Mouse (Mus musculus) Patski (cell line): ENCODE measurements around the gene Ramac. TPM values are rescaled to one million over a fixed set of nuclear protein-coding genes. Genes with fewer than 3 reads are reported as not detected.

Source experiments
- ATAC-seq: fragments of 100-300 bp; one replicate; pipeline ENCODE4 v1.8.0; 2021
- CTCF ChIA-PET: fragments of 350-600 bp; sonication (Branson Sonifier 250); formaldehyde crosslinking; loops from one replicate; lab custom pipeline; 2022; ENCODE audit warnings: inconsistent platforms; lab: Charles Lee
- POLR2A ChIA-PET: fragments of 350-600 bp; sonication (Branson Sonifier 250); formaldehyde crosslinking; loops from one replicate; lab custom pipeline; 2022; ENCODE audit warnings: antibody characterized with exemption, inconsistent platforms; lab: Charles Lee
- DNase-seq: peaks from one replicate; pipeline ENCODE4 v3.0.0-alpha.2; 2011; ENCODE audit warnings: low read depth, low spot score
- H3K27me3 ChIP-seq: fragments of 371-371 bp; one replicate; pipeline ENCODE4 v1.5.1; 2021
- CTCF ChIP-seq: fragments of 100-300 bp; IDR thresholded peaks from one replicate; pipeline ENCODE4 v1.5.1; 2021
- in situ Hi-C: fragments of 300-500 bp; cut with MboI; formaldehyde crosslinking; loops from 3 replicates; pipeline ENCODE4 v1.11.1; 2018; ENCODE audit warnings: low pct_unique_long_range_greater_than_20kb, mixed read lengths
- polyA plus RNA-seq: library from polyadenylated mRNA; unstranded; gene quantifications from one replicate; pipeline ENCODE4 v1.2.3, GENCODE M21; 2021

Ramac gene
- polyA plus RNA-seq, 1 experiment from 2014 or later, result 19.4 TPM

DNA sequence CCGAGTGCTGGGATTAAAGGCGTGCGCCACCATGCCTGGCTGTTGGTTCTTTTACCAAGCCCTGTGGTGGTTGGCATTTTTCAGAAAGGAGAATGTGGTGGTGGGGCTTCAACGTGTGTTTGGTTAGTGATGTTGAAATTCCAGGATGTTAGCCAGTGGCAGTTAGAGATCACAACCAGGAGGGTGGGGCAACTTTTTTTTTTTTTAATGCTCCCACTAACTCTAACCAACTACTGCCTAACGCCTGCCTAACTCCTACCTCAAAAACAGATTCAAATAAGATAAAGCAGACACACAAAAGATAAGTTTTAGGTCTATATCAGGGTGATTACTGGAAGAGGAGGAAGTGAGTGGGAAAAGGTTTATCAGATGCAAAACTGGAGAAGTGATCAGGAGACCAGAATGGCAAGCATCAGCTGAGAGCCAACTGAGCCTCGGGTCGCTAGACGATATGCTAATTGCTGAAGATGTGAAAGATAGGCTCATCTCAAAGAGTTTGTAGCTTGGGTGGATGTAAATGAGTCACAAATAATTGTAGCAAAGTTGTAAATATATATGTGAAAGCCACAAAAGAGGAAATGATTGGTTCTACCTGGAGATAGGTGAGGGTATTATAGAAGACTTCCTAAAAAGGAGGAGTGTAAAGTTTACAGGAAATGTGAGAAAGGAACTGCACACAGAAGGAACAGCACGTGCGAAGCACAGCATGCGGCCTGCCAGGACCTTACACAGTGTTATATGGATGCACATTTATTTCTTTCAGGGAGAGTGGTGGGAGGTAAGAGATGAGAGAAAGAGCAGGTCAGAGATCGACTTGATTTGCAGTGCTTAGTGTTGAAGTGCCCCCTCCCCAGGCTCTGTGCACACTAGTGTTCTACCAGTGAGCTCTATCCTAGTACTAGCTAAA is 30.3 kb upstream of the Ramac start:
- ATAC-seq (no peak), DNase-seq (no peak)
- ChIA-PET POLR2A (no interaction called here), CTCF (no interaction called here)
- peaks cover 8% of the 10 kb centered on the region for H3K27me3 ChIP-seq
- in situ Hi-C loops, result no loop called here
- no peak for TF ChIP-seq CTCF

DNA sequence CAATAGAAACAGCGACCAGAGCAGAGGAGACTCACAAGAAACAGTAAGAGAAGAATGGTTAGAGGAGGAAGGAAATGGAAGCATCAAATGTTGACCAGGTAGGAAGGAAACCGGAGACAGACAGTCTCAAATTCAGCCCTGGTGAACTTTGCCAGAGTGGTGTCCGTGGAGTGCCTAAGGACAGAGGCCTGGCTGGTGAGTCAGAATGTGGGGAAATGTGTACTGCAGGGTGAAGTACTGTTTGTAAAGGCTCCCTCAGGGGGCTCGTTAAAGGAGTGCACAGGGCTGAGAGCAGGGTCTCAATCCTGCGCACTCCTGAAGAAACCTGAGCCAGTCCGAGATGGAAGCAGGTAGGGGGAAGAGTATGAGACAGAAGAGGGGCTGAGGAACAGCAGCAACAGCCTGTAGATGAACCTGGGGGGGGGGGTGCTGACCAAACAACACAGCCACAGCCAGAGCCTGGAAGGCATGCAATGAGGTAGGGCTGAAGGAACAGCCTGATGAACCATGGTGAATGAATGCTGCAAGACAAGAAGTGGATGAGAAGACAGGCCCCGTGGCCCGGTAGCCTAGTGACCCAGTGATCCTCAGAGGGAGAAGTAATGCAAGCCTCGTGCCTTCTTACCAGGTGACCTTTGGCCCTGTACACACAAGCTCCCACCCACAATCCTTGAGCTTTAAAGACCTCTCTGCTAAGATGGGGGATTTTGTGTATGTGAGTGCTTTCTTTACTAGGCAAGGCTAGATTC is 27.3 kb upstream of the Ramac start:
- no peak for DNase-seq
- TF ChIP-seq CTCF, result no peak
- CTCF ChIA-PET, result no interaction called here
- H3K27me3 ChIP-seq, result peaks cover 9% of the 10 kb centered on the region
- in situ Hi-C loops, result no loop called here
- POLR2A ChIA-PET, result no interaction called here
- ATAC-seq, result no peak

DNA sequence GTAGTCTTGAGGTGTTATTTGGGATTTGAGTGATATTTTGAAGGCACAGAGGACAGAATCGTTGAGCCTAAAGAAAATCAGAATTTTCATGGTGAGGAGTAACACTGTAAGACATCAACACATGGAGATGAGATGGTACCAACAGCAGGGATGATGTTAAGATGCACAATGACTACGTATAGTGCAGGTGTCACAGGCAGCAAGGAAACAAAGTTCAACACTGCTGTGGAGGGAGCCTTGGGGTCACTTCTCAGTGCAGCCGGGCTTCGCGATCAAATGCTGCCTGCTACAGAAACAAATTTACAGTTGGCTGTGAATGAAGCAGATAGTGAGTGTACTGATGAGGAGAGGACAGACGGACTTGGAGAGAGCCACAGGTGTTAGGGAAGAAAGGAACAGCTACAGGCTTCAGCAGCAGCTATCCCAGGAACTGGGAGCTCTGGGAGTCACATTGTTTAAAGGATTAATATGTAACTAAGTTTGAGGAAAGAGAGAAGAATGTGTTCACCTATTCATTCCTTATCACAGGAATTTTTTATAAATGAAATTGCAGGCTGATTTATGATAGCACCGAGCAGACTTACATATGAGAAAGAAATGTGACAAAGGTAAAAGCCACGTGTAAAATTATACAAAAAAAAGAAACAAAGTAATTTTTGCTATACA is 23.9 kb upstream of the Ramac start:
- DNase-seq (no peak), ATAC-seq (no peak)
- in situ Hi-C loops, result no loop called here
- POLR2A ChIA-PET, result no interaction called here
- no peak for TF ChIP-seq CTCF
- peaks cover 10% of the 10 kb centered on the region for H3K27me3 ChIP-seq
- CTCF ChIA-PET, result no interaction called here

DNA sequence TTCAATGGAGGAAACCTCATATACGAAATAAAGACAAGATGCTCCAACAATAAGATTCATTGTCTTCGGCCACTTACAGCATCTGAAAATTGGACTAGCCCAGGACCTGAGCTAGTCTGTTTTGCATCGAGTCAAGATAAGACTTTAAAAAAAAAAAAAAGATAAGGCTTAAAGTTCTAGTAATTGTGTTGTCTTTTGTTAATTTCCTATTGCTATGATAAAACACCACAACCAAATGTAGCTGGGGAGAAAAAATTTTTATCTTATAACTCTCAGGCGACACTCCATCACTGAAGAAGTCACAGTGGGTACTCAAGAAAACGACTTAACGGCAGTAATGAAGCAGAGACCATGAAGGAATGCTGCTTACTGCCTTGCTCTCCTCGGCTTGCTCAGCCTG is 22.7 kb upstream of the Ramac start:
- H3K27me3 ChIP-seq, result peaks cover 14% of the 10 kb centered on the region
- ATAC-seq (no peak), DNase-seq (no peak)
- no peak for TF ChIP-seq CTCF
- ChIA-PET CTCF (no interaction called here), POLR2A (no interaction called here)
- in situ Hi-C loops, result no loop called here

DNA sequence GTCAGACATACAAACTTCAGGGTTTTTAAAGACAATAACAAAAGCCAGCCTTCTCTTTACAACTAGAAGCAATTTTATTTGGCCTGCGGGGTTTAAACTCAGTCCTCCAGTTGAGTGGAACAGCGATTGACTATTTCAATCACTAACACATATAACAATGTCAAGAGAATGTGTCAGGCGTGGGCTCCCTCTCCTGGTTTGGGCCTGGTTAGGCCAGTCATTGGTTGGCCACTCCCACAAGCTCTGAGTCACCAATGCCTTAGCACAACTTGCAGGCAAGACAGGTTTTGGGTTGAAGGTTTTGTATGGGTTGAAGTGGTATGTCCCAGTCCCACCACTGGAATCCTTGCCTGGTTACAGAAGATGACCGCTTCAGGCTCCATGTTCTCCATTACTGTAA is 18.6 kb upstream of the Ramac start:
- ATAC-seq (peak; percentile 57), DNase-seq (peak; percentile 24)
- ChIA-PET CTCF (interaction anchor here (1.7 kb wide), 1 partner anchor 18 kb away, joined by 4 read pairs; the partner anchor contains the start of gene Ramac), POLR2A (no interaction called here)
- in situ Hi-C loops, result no loop called here
- TF ChIP-seq CTCF, result peak; percentile 81
- H3K27me3 ChIP-seq, result peaks cover 46% of the 10 kb centered on the region

DNA sequence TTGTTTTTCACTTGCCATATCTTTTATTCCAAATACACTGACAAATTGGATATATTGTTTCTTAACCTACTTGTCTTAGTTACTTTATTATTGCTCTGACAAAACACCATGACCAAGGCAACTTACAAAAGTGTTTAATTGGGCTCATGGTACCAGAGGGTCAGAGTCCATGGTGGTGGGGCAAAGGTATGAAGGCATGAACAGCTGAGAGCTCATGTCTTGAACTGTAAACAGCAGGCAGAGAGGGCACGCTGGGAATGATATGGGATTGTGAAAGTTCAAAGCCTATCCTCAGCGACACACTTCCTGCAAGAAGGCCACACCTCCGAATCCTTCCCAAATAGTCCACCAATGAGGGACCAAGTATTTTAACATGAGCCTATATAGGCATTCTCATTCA is 14.8 kb upstream of the Ramac start:
- ChIA-PET CTCF (no interaction called here), POLR2A (no interaction called here)
- no peak for DNase-seq
- peaks cover 53% of the 10 kb centered on the region for H3K27me3 ChIP-seq
- TF ChIP-seq CTCF, result no peak
- in situ Hi-C loops, result no loop called here
- no peak for ATAC-seq

DNA sequence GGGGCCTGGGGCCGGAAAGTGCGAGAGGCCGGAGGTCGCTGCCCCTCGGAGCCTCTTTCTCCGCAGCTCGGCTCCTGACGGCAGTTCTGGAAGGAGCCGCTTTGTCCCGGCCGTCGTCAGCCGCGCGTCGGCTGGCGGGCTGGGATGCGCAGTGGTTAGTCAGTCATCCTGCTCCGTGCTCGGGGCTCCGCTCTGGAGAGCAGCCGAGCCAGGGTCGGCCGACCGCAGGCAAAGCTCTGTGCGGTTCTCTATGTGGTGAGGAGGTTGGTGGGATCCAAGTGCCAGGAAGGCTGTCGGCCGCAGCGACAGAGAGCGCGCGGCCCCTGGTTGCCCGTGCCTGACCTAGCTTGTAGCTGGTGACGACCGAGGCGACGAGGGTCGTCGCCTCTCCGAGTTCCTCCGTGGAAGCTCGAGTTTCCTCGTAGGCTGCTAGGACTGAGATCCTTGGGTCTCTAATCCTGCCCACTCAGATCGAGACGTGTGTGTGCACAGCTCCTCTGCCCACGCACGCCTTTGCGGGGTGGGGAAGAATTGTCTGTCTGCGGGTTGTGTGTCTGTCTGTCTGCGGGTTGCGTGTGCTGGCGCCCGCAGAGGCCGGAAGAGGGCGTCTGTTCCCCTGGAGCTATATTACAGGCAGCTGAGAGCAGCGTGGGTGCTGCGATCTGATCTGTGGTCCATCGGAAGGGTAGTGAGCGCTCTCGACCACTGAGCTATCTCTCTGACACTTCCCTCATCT is 553 bp downstream of the Ramac start:
- H3K27me3 ChIP-seq, result no peaks in the 10 kb centered on the region
- ChIA-PET CTCF (interaction anchor here (1.2 to 2.3 kb wide), 3 partner anchors 10 to 20 kb away, joined by 4 to 6 read pairs (median 6); no protein-coding TSS in a partner anchor), POLR2A (interaction anchor here (0.9 to 1.5 kb wide), 2 partner anchors 12 to 192 kb away, joined by 4 read pairs; partner anchors contain the start of gene Whamm)
- TF ChIP-seq CTCF, result peak; percentile 49
- ATAC-seq (peak; percentile 29), DNase-seq (no peak)
- in situ Hi-C loops, result loop anchor here (5.0 kb wide), 1 partner anchor 211 kb away; no protein-coding TSS in a partner anchor

DNA sequence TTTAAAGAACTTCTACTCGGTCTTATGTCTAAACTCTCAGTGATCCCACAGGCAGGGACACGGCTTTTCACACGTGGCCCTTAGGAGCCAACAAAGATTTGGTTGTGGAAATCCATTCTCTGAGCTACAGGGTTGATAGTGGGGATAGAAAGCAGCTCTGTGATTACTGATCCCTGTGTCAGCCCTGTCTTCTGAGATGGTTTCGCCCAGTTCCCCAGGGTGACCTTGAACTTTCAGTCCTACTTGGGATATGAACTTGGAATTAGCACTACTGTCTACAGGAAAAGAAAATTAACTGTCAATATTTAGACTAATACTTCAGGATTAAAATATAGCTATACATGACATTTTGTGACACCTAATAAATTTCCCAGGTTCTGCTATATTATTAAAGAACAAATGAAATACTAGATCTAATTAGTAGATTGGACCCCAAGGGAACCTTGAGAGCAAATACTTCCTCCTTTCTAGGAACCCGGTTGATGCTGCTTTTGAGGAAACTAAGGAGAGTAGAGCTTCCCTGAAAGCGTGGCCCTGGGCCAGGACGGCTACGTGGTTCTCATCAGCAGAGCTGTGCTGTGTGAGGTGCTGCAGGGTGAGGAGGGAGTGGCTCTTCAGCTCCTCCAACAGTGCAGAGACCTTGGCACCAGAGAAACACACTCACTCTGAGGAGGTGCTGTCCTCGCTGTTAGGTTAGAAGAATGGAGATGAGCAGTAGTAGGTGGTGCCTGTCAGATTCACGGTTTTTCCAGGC is 10.2 kb downstream of the Ramac start:
- in situ Hi-C loops, result no loop called here
- no peaks in the 10 kb centered on the region for H3K27me3 ChIP-seq
- no peak for TF ChIP-seq CTCF
- CTCF ChIA-PET, result interaction anchor here (1.5 kb wide), 1 partner anchor 9 kb away, joined by 6 read pairs; no protein-coding TSS in a partner anchor
- POLR2A ChIA-PET, result no interaction called here
- no peak for ATAC-seq
- DNase-seq, result no peak

DNA sequence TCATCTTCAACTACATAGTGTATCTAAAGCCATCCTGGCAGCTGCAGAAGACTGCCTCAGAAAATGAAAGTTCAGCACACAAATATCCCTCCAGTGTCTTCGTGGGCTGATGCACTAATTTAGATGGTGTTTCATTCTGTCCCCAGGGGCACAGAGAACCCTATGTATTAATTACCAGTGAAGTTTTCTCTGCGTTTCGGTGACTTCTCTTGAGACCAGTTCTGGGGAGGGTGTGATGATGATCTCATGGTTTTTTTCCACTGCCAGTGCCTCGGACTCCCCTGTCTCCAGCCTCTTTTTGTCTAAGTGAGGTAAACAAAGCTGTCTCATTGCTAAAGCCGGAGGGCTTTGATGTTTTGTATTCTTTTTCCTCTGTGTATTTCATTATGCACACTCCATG is 12.6 kb downstream of the Ramac start:
- H3K27me3 ChIP-seq, result no peaks in the 10 kb centered on the region
- ChIA-PET CTCF (no interaction called here), POLR2A (interaction anchor here (1.0 kb wide), 1 partner anchor 13 kb away, joined by 4 read pairs; the partner anchor contains the start of gene Ramac)
- no peak for TF ChIP-seq CTCF
- ATAC-seq (no peak), DNase-seq (no peak)
- in situ Hi-C loops, result loop anchor here (25.0 kb wide), 1 partner anchor 162 kb away; the partner anchor contains the start of gene Hdgfl3
